Mouse (Mus musculus): ENCODE measurements around the gene Zfp668. TPM values are rescaled to one million over a fixed set of nuclear protein-coding genes. Genes with fewer than 3 reads are reported as not detected.

Gene Zfp668
- polyA plus RNA-seq, 1 experiment, result 13.5 TPM

DNA sequence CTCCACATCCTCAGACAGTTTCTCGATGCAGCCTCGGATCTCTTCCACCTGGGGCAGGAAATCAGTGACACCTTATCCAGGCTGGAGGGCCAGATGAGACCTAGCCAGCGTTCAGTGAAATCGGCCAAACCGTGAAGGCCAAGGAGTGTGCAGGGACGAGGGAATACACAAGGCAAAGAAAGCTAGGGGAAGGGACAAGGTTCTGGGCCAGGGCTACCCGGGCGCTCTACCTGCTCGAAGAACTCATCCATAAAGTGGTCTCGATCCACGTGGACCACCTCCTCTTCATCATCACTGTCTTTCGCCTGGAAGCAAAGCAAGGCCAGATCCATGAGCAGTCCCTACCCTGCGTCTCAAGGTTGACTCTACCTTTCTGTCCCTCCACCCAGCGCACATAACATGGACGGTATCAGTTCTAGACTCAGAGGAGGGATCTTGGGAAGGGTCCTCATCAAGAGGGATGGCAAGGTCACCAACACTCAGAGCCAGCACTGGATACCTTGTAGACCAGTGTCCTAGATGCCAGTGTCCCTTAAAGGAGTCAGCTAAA, 61.4 kb downstream of the Zfp668 start:
- Histone ChIP-seq H3K4me1 (ENCODE audit: control insufficient read depth, insufficient read depth, low read length) (peaks cover 15% of the 10 kb centered on the region), H3K27ac (ENCODE audit: insufficient read depth, low read length) (peak overlapping the region; percentile 33; the same call in 1 of the 2 replicates), H3K4me3 (ENCODE audit: insufficient read depth, low read length) (no peak overlapping the region)
- TF ChIP-seq CTCF (IDR thresholded peaks at IDR 0.05; ENCODE audit: extremely low read depth, insufficient read depth, low read length) (no peak), POLR2A (IDR thresholded peaks at IDR 0.05; ENCODE audit: extremely low read depth, insufficient read depth, low read length) (no peak)

GRCm38 (mm10) chr7:127814241-127814921, 62.2 kb downstream of the Zfp668 start:
- TF ChIP-seq POLR2A (IDR thresholded peaks at IDR 0.05; ENCODE audit: extremely low read depth, insufficient read depth, low read length), result no peak
- no peak for TF ChIP-seq CTCF (IDR thresholded peaks at IDR 0.05; ENCODE audit: extremely low read depth, insufficient read depth, low read length)
- Histone ChIP-seq H3K27ac (ENCODE audit: insufficient read depth, low read length) (0 out of 2 replicates have a peak overlapping the region, but pooled peaks have one; percentile 1), H3K4me1 (ENCODE audit: control insufficient read depth, insufficient read depth, low read length) (peaks cover 15% of the 10 kb centered on the region), H3K4me3 (ENCODE audit: insufficient read depth, low read length) (no peak overlapping the region)

DNA sequence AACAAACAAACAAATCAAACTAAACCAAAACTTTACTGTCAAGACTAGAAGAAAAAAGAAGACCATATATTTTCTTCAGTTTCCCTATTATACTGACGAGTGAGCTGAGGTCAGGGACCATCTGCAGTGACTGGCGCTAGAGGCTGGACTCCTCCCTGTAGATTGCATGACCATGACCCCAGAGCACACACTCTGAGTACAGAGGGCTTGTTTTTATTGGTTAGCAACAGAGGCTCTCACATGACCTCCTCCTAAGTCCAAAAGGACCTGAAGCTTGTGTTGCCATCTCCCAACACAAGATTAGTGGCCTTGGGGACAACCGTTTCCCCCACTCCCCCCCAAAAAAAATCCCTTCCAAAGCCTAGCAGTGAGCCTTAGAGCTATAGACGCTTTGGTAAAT, 62.8 kb downstream of the Zfp668 start:
- H3K4me3 ChIP-seq (ENCODE audit: insufficient read depth, low read length), result no peak overlapping the region
- H3K4me1 ChIP-seq (ENCODE audit: control insufficient read depth, insufficient read depth, low read length), result peaks cover 15% of the 10 kb centered on the region
- no peak overlapping the region for H3K27ac ChIP-seq (ENCODE audit: insufficient read depth, low read length)
- no peak for TF ChIP-seq POLR2A (IDR thresholded peaks at IDR 0.05; ENCODE audit: extremely low read depth, insufficient read depth, low read length)
- no peak for TF ChIP-seq CTCF (IDR thresholded peaks at IDR 0.05; ENCODE audit: extremely low read depth, insufficient read depth, low read length)

Other genes with a start within 250 kb of the Zfp668 start
- gene Bcl7c, start 167.9 kb downstream of the Zfp668 start, polyA plus RNA-seq (2012; rRNA removed), result 25.5 and 27.0 TPM in 2 replicates
- 7.1 and 7.5 TPM in 2 replicates for gene Ctf1, start 164.1 kb downstream of the Zfp668 start, polyA plus RNA-seq (2012; rRNA removed)
- not detected in 2 replicates for gene Ctf2, start 144.7 kb downstream of the Zfp668 start, polyA plus RNA-seq (2012; rRNA removed)
- gene Fbxl19, start 132.3 kb downstream of the Zfp668 start, polyA plus RNA-seq (2012; rRNA removed), result 59.2 and 60.7 TPM in 2 replicates
- 24.6 and 25.0 TPM in 2 replicates for gene Orai3, start 107.0 kb downstream of the Zfp668 start, polyA plus RNA-seq (2012; rRNA removed)
- gene Setd1a, start 100.2 kb downstream of the Zfp668 start, polyA plus RNA-seq (2012; rRNA removed), result 15.7 and 16.4 TPM in 2 replicates
- not detected in 2 replicates for gene Gm49388, start 91.2 kb downstream of the Zfp668 start, polyA plus RNA-seq (2012; rRNA removed)
- 14.2 and 14.5 TPM in 2 replicates for gene Hsd3b7, start 76.2 kb downstream of the Zfp668 start, polyA plus RNA-seq (2012; rRNA removed)
- 118 and 122 TPM in 2 replicates for gene Stx4a, start 52.5 kb downstream of the Zfp668 start, polyA plus RNA-seq (2012; rRNA removed)
- gene Stx1b, start 52.3 kb downstream of the Zfp668 start, polyA plus RNA-seq (2012; rRNA removed), result 381 and 383 TPM in 2 replicates
- 14.9 and 15.1 TPM in 2 replicates for gene Zfp646, start 607 bp downstream of the Zfp668 start, polyA plus RNA-seq (2012; rRNA removed)
- gene Prss53, start 14.1 kb upstream of the Zfp668 start, polyA plus RNA-seq (2012; rRNA removed), result 4.1 and 4.6 TPM in 2 replicates
- not detected in 2 replicates for gene Gm21974, start 18.6 kb upstream of the Zfp668 start, polyA plus RNA-seq (2012; rRNA removed)
- 56.8 and 67.0 TPM in 2 replicates for gene Vkorc1, start 18.8 kb upstream of the Zfp668 start, polyA plus RNA-seq (2012; rRNA removed)
- gene Bckdk, start 27.3 kb upstream of the Zfp668 start, polyA plus RNA-seq (2012; rRNA removed), result 55.7 and 59.2 TPM in 2 replicates
- 39.1 and 44.1 TPM in 2 replicates for gene Kat8, start 35.7 kb upstream of the Zfp668 start, polyA plus RNA-seq (2012; rRNA removed)
- gene Prss8, start 53.3 kb upstream of the Zfp668 start, polyA plus RNA-seq (2012; rRNA removed), result 0.08 and 0.15 TPM in 2 replicates
- gene Prss36, start 69.9 kb upstream of the Zfp668 start, polyA plus RNA-seq (2012; rRNA removed), result 17.0 and 17.9 TPM in 2 replicates
- gene Fus, start 90.6 kb upstream of the Zfp668 start, polyA plus RNA-seq (2012; rRNA removed), result 380 and 408 TPM in 2 replicates
- gene Pycard, start 117.0 kb upstream of the Zfp668 start, polyA plus RNA-seq (2012; rRNA removed), result 8.9 and 10.6 TPM in 2 replicates
- gene Trim72, start 127.1 kb upstream of the Zfp668 start, polyA plus RNA-seq (2012; rRNA removed), result 1.6 and 1.7 TPM in 2 replicates
- gene Itgam, start 185.8 kb upstream of the Zfp668 start, polyA plus RNA-seq (2012; rRNA removed), result 15.2 and 15.4 TPM in 2 replicates
- gene Gm49368, start 185.9 kb upstream of the Zfp668 start, polyA plus RNA-seq (2012; rRNA removed), result 0.02 and 0.10 TPM in 2 replicates

Data from cortical plate, adult 2 months (tissue).